Mouse (Mus musculus): ENCODE data around the gene Csrp2. TPM values are rescaled to one million over a fixed set of nuclear protein-coding genes. Genes with fewer than 3 reads are reported as not detected.

The Csrp2 gene
- total RNA-seq, 4 experiments from 2014 or later = 9.4 to 18.2 (median 12.6) TPM

GRCm38 (mm10) chr10:110931161-110931912 is 11.7 kb downstream of the Csrp2 start:
- DNase-seq (ENCODE audit: low spot score in 2 of 2) = no peak

GRCm38 (mm10) chr10:110931913-110932560 is 12.4 kb downstream of the Csrp2 start:
- DNase-seq (ENCODE audit: low spot score in 2 of 2) = no peak

GRCm38 (mm10) chr10:110933584-110933983 is 14.0 kb downstream of the Csrp2 start:
- DNase-seq (ENCODE audit: low spot score in 2 of 2) = no peak

- no peak for DNase-seq (ENCODE audit: low spot score in 2 of 2)
These were observed 15.5 kb downstream of the Csrp2 start for GRCm38 (mm10) chr10:110935081-110935480.

- no peak for DNase-seq (ENCODE audit: low spot score in 2 of 2)
These were observed 16.1 kb downstream of the Csrp2 start for GRCm38 (mm10) chr10:110935669-110936068.

- DNase-seq (ENCODE audit: low spot score in 2 of 2) = no peak
These were observed 18.8 kb downstream of the Csrp2 start for GRCm38 (mm10) chr10:110938361-110938760.

GRCm38 (mm10) chr10:110938841-110939549 is 19.4 kb downstream of the Csrp2 start:
- DNase-seq (ENCODE audit: low spot score in 2 of 2) = peak; percentile 52 to 72

- no peak for DNase-seq (ENCODE audit: low spot score in 2 of 2)
These were observed 20.1 kb downstream of the Csrp2 start for GRCm38 (mm10) chr10:110939717-110940116.

- DNase-seq (ENCODE audit: low spot score in 2 of 2) = no peak
These were observed 21.3 kb downstream of the Csrp2 start for GRCm38 (mm10) chr10:110940740-110941398.

- no peak for DNase-seq (ENCODE audit: low spot score in 2 of 2)
These were observed 22.4 kb downstream of the Csrp2 start for GRCm38 (mm10) chr10:110941968-110942367.

GRCm38 (mm10) chr10:110942806-110943205 is 23.2 kb downstream of the Csrp2 start:
- no peak for DNase-seq (ENCODE audit: low spot score in 2 of 2)

- DNase-seq (ENCODE audit: low spot score in 2 of 2) = no peak
These were observed 24.6 kb downstream of the Csrp2 start for GRCm38 (mm10) chr10:110944175-110944574.

GRCm38 (mm10) chr10:110945966-110946365 is 26.4 kb downstream of the Csrp2 start:
- DNase-seq (ENCODE audit: low spot score in 2 of 2) = no peak

GRCm38 (mm10) chr10:110947574-110947973 is 28.0 kb downstream of the Csrp2 start:
- DNase-seq (ENCODE audit: low spot score in 2 of 2) = no peak

- DNase-seq (ENCODE audit: low spot score in 2 of 2) = no peak
These were observed 31.5 kb downstream of the Csrp2 start for GRCm38 (mm10) chr10:110951112-110951511.

- no peak for DNase-seq (ENCODE audit: low spot score in 2 of 2)
These were observed 32.2 kb downstream of the Csrp2 start for GRCm38 (mm10) chr10:110951748-110952147.

GRCm38 (mm10) chr10:110952271-110952670 is 32.7 kb downstream of the Csrp2 start:
- no peak for DNase-seq (ENCODE audit: low spot score in 2 of 2)

GRCm38 (mm10) chr10:110952937-110953451 is 33.4 kb downstream of the Csrp2 start:
- peak; percentile 63 to 66 for DNase-seq (ENCODE audit: low spot score in 2 of 2)

GRCm38 (mm10) chr10:110958879-110959278 is 39.3 kb downstream of the Csrp2 start:
- DNase-seq (ENCODE audit: low spot score in 2 of 2) = no peak

- no peak for DNase-seq (ENCODE audit: low spot score in 2 of 2)
These were observed 40.2 kb downstream of the Csrp2 start for GRCm38 (mm10) chr10:110959781-110960180.

- DNase-seq (ENCODE audit: low spot score in 2 of 2) = no peak
These were observed 41.3 kb downstream of the Csrp2 start for GRCm38 (mm10) chr10:110960841-110961240.
